Mouse (Mus musculus) midbrain, embryonic 10.5 days (tissue): ENCODE data around the gene Myh15. TPM values are rescaled to one million over a fixed set of nuclear protein-coding genes. Genes with fewer than 3 reads are reported as not detected.

ENCODE experiments used
- DNase-seq: peaks from one replicate; pipeline ENCODE4 v3.0.0-alpha.2; 2017; ENCODE audit warnings: low spot score
- H3K27ac ChIP-seq: fragments of 300-500 bp; sonication (generic); replicated peaks from 2 replicates; pipeline ENCODE4 v1.5.1; 2016; ENCODE audit warnings: mild to moderate bottlenecking
- H3K27me3 ChIP-seq: fragments of 300-500 bp; sonication (generic); 2 replicates; pipeline ENCODE4 v1.6.1; 2016; ENCODE audit warnings: low read depth, mild to moderate bottlenecking; ENCODE audit not compliant: poor library complexity, severe bottlenecking
- H3K36me3 ChIP-seq: fragments of 300-500 bp; sonication (generic); 2 replicates; pipeline ENCODE4 v1.6.1; 2016; ENCODE audit warnings: mild to moderate bottlenecking, moderate library complexity
- H3K4me1 ChIP-seq: fragments of 300-500 bp; sonication (generic); 2 replicates; pipeline ENCODE4 v1.6.1; 2016
- H3K4me3 ChIP-seq: fragments of 300-500 bp; sonication (generic); 2 replicates; pipeline ENCODE4 v1.5.1; 2016; ENCODE audit warnings: mild to moderate bottlenecking, moderate library complexity
- H3K9me3 ChIP-seq: fragments of 300-500 bp; sonication (generic); replicated peaks from 2 replicates; pipeline ENCODE4 v1.6.1; 2016; ENCODE audit warnings: mild to moderate bottlenecking
- WGBS: fragments of 180-500 bp; shearing (Covaris S2); methylation state at CpG from one replicate; pipeline ENCODE4 v1.1.7; 2016; 5-methylcytosine and 5-hydroxymethylcytosine counted together
- polyA plus RNA-seq: library from polyadenylated mRNA; unstranded; fragments of >200 nt; fragmentation: Nextera tagmentation; extraction: Ambion mirVana; gene quantifications from 2 replicates; pipeline ENCODE4 v1.2.1, GENCODE M21; 2016

Gene Myh15
- 0.02 TPM in 1 of 2 replicates, not detected in the other for polyA plus RNA-seq

- Histone ChIP-seq H3K27ac (no peak within 1 kb of the TSS), H3K9me3 (no peaks in the 10 kb centered on the region), H3K27me3 (no peaks in the 10 kb centered on the region), H3K4me3 (no peak within 1 kb of the TSS), H3K36me3 (no peaks in the 10 kb centered on the region), H3K4me1 (no peaks in the 10 kb centered on the region)
- 83% methylated on average over 1 of the region's 1 CpGs for WGBS
- no peak for DNase-seq
These were observed at the start of gene Myh15 for GRCm38 (mm10) chr16:49057186-49057585. TSS of gene Myh15 (plus strand) at chr16:49057486.

DNA sequence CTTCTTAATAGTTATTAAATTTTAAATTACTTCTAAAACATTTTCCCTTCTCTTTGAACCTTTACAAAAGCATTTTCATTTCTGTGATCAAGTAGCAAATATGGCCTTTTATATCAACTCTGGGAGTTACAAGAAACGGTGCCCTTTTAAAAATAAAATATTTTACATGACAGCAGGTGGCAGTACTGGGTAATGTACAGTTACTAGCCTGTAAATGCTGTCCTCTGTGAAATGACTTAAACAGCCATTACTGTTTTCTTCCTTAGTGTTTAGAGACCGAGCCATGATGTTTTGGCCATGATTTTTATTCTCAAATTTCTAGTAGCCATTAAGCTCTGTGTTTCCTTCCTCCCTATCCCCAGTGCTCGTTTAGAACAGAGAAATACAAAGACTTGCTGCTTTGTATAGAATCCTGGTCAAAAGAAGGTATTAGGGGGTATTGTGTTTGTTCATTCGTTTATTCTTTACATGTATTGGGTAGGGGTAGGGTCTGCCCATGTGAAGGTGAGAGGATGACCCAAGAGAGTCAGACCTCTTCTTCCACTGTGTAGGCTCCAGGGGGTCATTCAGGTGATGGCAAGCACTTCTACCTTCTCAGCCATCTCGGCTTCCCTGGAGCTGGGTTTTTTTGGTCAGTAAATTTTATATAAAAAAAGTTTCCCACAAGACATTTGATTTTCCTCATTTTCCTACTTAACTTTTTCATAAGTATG is 40.5 kb upstream of the Myh15 start:
- Histone ChIP-seq H3K4me3 (no peak overlapping the region), H3K27ac (no peak overlapping the region), H3K9me3 (no peaks in the 10 kb centered on the region), H3K27me3 (no peaks in the 10 kb centered on the region), H3K36me3 (peaks cover 86% of the 10 kb centered on the region), H3K4me1 (no peaks in the 10 kb centered on the region)
- no peak for DNase-seq
- WGBS = 78% methylated on average over 5 of the region's 5 CpGs

DNA sequence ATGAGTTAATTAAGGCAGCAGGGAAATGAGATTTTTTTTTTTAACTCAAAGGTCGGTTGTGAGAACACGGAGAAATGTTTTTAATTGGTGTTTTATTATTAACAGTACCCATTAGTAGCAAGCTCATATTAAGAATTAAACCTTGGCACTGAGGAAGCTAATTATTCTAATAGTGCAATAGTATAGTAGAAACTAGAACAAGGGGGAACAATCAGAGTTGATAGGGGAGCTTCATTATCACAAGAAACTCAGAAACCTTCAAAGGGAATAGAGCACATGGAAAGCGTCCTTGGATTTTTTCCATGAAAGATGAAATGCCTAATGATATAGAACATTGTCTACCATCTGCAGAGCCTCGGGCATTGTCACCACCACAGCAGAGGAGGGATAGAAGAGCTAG is 21.4 kb upstream of the Myh15 start:
- no peaks in the 10 kb centered on the region for H3K4me1 ChIP-seq
- H3K4me3 ChIP-seq = no peak overlapping the region
- no peak for DNase-seq
- H3K36me3 ChIP-seq = no peaks in the 10 kb centered on the region
- no peaks in the 10 kb centered on the region for H3K9me3 ChIP-seq
- no peak overlapping the region for H3K27ac ChIP-seq
- WGBS = 88% methylated on average over 4 of the region's 4 CpGs
- H3K27me3 ChIP-seq = no peaks in the 10 kb centered on the region

GRCm38 (mm10) chr16:49037771-49038170 is 19.5 kb upstream of the Myh15 start:
- no peaks in the 10 kb centered on the region for H3K36me3 ChIP-seq
- H3K27me3 ChIP-seq = no peaks in the 10 kb centered on the region
- H3K9me3 ChIP-seq = no peaks in the 10 kb centered on the region
- H3K4me3 ChIP-seq = no peak overlapping the region
- H3K27ac ChIP-seq = no peak overlapping the region
- WGBS = 82% methylated on average over 4 of the region's 4 CpGs
- DNase-seq = no peak
- no peaks in the 10 kb centered on the region for H3K4me1 ChIP-seq

DNA sequence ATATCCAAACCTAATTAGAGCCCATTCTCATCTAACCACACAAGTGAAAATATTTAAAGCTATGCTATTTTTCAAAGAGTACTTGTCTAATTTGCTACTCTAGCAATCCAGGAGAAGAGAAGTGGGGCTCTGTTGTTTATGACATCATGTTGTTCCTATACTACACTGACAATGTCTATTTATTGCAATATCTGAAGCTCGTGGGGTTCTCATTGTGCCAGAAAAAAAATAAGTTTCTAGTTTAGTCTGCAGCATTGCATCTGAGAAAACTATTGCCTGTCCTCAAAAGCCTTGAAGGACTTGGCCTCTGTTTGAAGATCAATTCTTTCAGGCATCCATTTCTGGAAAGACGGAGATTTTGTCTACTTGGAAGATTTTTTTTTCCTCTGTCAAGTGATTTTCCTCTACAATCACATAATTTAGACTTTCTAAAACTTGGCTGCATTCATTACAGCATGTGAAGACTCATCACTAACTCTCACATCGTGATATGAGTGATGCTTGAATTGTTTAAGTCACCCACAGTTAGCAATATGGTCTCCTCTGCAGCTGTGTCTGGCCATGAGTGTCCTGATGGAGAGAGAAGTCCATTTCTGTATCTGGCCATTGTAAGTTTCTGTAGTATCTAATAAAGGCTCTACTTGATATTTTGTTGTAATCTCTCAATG is 16.6 kb upstream of the Myh15 start:
- Histone ChIP-seq H3K27me3 (no peaks in the 10 kb centered on the region), H3K4me3 (no peak overlapping the region), H3K4me1 (no peaks in the 10 kb centered on the region), H3K27ac (no peak overlapping the region), H3K36me3 (no peaks in the 10 kb centered on the region), H3K9me3 (no peaks in the 10 kb centered on the region)
- WGBS = 79% methylated on average over 3 of the region's 3 CpGs
- no peak for DNase-seq

DNA sequence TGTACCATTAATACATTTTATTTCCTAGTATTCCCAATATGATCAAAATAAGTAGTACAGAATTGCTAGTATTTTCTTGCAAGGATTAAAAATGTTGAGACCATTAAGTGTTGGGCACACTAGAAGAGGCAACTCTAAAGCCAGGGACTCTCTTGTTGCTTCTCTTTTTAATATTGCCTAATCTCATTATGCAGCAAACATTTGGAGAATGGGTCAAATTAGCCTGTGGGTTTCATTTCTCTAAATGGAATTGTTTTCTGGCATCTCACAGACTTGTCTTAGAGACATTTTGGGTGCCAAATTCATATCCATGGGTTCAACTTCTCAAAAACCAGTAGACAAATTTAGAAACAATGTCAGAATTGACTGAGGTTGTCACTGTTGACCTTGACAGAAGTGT is 8.1 kb upstream of the Myh15 start:
- H3K4me1 ChIP-seq = no peaks in the 10 kb centered on the region
- no peak for DNase-seq

GRCm38 (mm10) chr16:49069256-49069963 is 12.1 kb downstream of the Myh15 start:
- H3K36me3 ChIP-seq = no peaks in the 10 kb centered on the region
- no peaks in the 10 kb centered on the region for H3K9me3 ChIP-seq
- H3K27ac ChIP-seq = no peak overlapping the region
- no peaks in the 10 kb centered on the region for H3K4me1 ChIP-seq
- WGBS = 82% methylated on average over 5 of the region's 5 CpGs
- no peak overlapping the region for H3K4me3 ChIP-seq
- no peaks in the 10 kb centered on the region for H3K27me3 ChIP-seq
- no peak for DNase-seq

More for the DNA sequence above, 8.1 kb upstream of the Myh15 start:
- Histone ChIP-seq H3K36me3 (no peaks in the 10 kb centered on the region), H3K9me3 (no peaks in the 10 kb centered on the region), H3K27ac (no peak overlapping the region), H3K4me3 (no peak overlapping the region), H3K27me3 (no peaks in the 10 kb centered on the region)

GRCm38 (mm10) chr16:49071316-49071715 is 14.0 kb downstream of the Myh15 start:
- no peak for DNase-seq
- WGBS = 80% methylated on average over 3 of the region's 3 CpGs
- no peaks in the 10 kb centered on the region for H3K9me3 ChIP-seq
- no peaks in the 10 kb centered on the region for H3K4me1 ChIP-seq
- no peak overlapping the region for H3K27ac ChIP-seq
- H3K4me3 ChIP-seq = no peak overlapping the region
- no peaks in the 10 kb centered on the region for H3K36me3 ChIP-seq
- H3K27me3 ChIP-seq = no peaks in the 10 kb centered on the region

DNA sequence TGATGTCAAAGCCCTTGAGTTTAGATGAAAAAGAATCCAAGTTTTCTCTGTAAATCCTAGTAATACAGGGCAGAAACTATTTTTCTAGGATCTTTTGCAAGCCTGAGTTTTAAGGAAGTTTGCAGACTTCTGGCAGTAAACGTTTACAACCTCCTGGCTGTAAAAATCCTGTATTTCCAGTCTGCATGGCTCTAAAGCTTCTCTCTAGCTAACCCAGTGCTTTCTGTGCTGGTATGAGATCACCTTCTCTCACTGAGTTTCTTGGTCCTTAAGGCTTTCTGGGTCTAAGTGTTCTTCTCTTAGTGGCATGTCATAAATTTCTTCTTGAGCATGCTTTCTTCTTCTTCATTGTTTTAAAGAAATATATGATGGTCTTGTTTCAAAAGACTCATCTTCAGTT is 70.7 kb downstream of the Myh15 start:
- no peak for DNase-seq
- Histone ChIP-seq H3K4me3 (no peak overlapping the region), H3K27me3 (no peaks in the 10 kb centered on the region), H3K4me1 (no peaks in the 10 kb centered on the region), H3K9me3 (no peaks in the 10 kb centered on the region), H3K27ac (no peak overlapping the region), H3K36me3 (no peaks in the 10 kb centered on the region)
- WGBS = 73% methylated on average over 1 of the region's 1 CpGs

- Histone ChIP-seq H3K27ac (no peak overlapping the region), H3K4me3 (no peak overlapping the region), H3K36me3 (no peaks in the 10 kb centered on the region), H3K9me3 (no peaks in the 10 kb centered on the region), H3K4me1 (no peaks in the 10 kb centered on the region), H3K27me3 (no peaks in the 10 kb centered on the region)
- 82% methylated on average over 2 of the region's 2 CpGs for WGBS
- DNase-seq = no peak
These were observed 98.9 kb downstream of the Myh15 start for GRCm38 (mm10) chr16:49156193-49156592.

GRCm38 (mm10) chr16:49164349-49165137 is 107.3 kb downstream of the Myh15 start:
- no peaks in the 10 kb centered on the region for H3K36me3 ChIP-seq
- no peaks in the 10 kb centered on the region for H3K9me3 ChIP-seq
- H3K27ac ChIP-seq = no peak overlapping the region
- peak; percentile 46 for DNase-seq
- H3K27me3 ChIP-seq = no peaks in the 10 kb centered on the region
- no peaks in the 10 kb centered on the region for H3K4me1 ChIP-seq
- 45% methylated on average over 7 of the region's 7 CpGs for WGBS
- no peak overlapping the region for H3K4me3 ChIP-seq

DNA sequence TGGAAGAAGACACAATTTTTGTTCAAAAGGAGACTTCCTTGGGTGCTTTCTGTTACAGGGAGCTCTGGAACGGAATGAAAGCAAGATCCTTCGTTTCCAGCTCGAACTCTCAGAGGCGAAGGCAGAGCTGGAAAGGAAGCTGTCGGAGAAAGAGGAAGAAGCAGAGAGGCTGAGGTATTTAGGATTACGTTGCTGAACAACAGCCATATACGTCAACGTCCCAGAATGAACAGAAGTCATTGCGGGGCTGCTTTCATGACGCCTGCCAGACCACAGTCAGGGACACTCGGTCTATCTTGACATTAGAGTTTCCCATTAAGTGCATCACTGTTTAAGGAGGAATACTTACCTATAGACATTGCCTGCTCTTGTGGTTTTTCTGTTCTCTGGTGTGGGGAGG is 108.4 kb downstream of the Myh15 start:
- Histone ChIP-seq H3K36me3 (no peaks in the 10 kb centered on the region), H3K27ac (no peak overlapping the region), H3K27me3 (no peaks in the 10 kb centered on the region), H3K9me3 (no peaks in the 10 kb centered on the region), H3K4me3 (no peak overlapping the region), H3K4me1 (no peaks in the 10 kb centered on the region)
- no peak for DNase-seq
- 92% methylated on average over 11 of the region's 11 CpGs for WGBS
